Mouse (Mus musculus) layer of hippocampus, adult 2 months (tissue): Measurements from ENCODE around the gene Tnnt1. TPM values are rescaled to one million over a fixed set of nuclear protein-coding genes. Genes with fewer than 3 reads are reported as not detected.

Experiments
- DNase-seq, 2 experiments: peaks; one replicate each; pipeline ENCODE4 v3.0.0; 2022; ENCODE audit warnings: low spot score in 2 of 2
- H3K27ac ChIP-seq: fragments of 200-600 bp; 2 replicates; pipeline ENCODE4 v1.8.1; 2022
- H3K4me3 ChIP-seq: fragments of 200-600 bp; 2 replicates; pipeline ENCODE4 v1.8.1; 2022; ENCODE audit warnings: mild to moderate bottlenecking
- CTCF ChIP-seq: fragments of 200-600 bp; conservative IDR thresholded peaks from 2 replicates; pipeline ENCODE4 v1.8.1; 2022; ENCODE audit warnings: antibody characterized with exemption, mild to moderate bottlenecking, moderate library complexity
- total RNA-seq, 2 experiments: library from RNA; stranded (reverse); gene quantifications; 2 replicates each; pipeline ENCODE4 v1.2.3; 2021

Gene Tnnt1
- total RNA-seq, 2 experiments from 2014 or later, result 1.7 to 4.0 TPM

DNA sequence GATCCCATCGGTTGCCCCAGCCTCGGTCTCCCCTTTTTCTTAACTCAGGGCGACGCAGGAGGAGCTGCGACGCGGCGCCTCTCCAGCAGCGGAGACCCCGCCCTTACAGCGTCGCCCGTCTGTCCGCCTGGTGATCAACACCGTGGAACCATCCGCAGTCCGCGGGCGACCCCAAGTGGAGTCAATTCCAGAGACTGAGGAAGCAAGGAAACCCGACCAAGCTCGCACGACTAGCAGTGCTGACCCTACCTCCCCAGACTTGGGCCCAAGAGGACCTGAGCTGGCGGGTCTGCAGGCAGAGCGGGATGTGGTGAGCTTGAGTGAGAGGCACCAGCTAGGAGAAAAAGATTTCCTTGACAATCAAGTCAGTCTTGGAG lies 45.0 kb downstream of the Tnnt1 start:
- Histone ChIP-seq H3K27ac (peak overlapping the region; percentile 15; the same call in 1 of the 2 replicates), H3K4me3 (peak overlapping the region; percentile 63)
- DNase-seq, result peak; percentile 89 to 93
- TF ChIP-seq CTCF, result peak; percentile 81

DNA sequence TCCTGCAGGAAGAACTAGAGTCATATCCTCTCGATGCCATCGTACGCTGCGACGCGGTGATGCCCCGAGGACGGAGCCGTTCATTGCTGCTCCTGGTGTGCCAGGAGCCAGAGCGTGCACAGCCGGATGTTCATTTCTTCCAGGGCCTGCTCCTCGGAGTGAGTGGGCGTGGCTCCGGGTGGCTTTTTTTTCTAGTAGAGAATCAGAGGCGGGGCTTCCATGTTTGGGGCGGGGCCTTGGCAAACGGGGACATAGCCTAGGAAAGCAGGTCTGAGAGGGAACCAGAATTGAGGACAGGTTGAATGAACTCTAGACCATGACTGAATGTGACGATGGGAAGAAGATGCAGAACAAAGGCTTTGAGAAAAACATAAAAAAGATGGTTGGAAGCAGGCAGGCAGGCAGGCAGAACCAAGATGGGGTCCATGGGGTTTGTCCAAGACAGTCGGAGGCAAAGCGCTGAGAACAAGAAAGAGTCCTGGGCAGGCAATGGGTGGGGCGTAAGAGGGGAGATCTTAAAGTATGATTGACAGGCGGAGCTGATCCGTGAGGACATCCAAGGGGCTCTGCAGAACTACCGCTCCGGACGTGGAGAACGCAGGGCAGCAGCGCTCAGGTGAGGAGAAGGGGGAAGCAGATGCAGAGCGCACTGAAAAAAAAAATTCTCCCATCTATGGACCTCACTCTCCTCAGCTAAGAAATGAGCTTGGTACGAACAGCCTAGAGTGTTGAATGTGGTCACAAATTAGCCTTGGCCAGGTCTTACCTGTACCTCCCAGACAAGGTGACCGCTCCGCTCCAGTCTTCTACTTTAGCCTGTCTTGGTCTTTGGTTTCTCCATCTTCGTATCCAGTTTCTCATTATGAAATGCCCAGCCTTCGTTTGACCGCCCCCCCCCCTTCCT lies 45.7 kb downstream of the Tnnt1 start:
- Histone ChIP-seq H3K27ac (peak overlapping the region; percentile 15; the same call in 1 of the 2 replicates), H3K4me3 (peak overlapping the region; percentile 63)
- no peak for TF ChIP-seq CTCF
- DNase-seq, result peak; percentile 51 to 59

DNA sequence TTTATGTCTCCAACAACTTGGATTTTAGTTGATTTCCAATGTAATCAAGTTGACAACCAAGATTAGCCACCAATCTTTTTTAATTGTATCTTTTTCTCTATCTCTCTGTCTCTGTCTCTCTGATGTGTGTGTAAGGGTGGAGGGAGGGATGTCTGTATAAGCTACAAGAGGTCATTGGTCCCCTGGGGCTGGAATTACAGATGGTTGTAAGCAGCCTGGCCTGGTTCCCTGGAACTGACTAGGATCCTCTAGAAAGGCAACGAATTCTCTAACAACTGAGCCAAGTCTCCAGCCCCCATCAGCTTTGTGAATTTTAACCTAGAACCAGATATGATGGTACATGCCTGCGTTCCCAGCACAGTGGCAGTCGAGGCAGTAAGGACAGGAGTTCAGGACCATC lies 48.4 kb downstream of the Tnnt1 start:
- TF ChIP-seq CTCF, result no peak
- H3K27ac ChIP-seq, result no peak overlapping the region
- no peak for DNase-seq
- no peak overlapping the region for H3K4me3 ChIP-seq

DNA sequence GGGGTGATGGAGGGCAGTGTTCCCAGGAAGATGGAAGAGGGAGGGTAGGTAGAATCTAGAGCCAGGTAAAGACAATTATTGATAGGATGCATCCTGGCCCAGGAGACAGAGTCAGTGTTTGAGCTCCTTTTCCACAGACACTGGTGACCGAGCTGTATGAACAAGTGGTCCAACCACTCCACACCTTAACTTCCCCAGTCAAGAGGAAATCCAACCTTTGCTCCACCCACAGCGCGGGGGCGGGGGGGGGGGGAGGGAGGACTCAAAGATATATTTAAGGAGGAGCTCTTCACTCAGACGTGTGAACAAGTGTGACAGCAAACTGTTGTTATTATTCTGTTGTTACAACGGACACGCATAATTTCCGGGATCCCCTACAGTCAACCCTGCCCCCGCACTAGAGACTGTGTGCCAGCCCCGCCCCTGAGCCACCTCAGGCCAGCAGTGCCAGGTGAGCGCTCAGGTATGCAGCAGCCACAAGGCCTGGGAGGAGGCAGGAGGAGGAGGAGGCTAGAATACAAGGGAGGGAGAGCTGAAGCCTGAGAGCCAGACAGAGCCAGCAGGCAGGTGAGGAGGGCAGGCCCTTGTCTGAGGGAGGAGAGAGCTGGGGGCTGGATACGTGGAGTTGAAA lies 51.9 kb downstream of the Tnnt1 start:
- DNase-seq, result no peak
- no peak overlapping the region for H3K4me3 ChIP-seq
- no peak for TF ChIP-seq CTCF
- no peak overlapping the region for H3K27ac ChIP-seq

DNA sequence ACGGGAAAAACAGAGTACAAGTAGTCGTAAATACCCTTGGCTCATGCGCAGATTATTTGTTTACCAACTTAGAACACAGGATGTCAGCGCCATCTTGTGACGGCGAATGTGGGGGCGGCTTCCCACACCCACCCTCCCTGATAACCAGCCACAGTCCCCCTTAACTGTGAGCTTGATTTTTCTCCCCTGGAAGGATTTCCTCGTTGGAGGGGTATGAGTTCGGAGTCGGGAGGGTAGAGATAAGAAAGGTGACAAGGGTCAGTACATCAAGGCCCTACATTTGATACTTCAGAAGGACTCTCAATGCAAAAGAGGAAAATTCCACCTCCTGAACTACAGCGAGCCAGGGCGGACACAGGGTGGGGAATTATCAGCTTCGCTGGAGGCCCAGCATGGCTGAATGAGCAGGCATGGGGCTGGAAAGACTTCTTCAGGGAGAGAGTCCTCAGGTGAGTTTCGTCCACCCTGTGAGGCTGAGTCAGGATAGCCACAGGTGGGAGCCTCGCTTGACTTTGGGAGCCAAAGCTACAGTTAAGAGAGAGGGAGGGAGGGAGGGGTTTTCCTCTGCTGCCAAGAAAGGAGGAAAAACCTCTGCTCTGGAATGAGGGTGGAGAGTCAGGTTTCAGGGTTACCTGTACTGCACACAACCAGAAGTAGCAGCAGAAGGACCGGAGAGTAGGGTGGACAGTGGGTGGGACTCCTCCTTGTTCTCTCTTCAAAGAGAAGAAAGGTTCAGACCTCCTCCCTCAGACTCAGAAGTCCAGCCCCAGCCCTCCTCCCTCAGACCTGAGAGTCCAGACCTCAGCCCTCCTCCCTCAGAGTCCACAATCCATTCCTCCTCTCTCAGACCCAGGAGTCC lies 55.4 kb downstream of the Tnnt1 start, which contains the start of gene Eps8l1:
Eps8l1 (plus strand) TSS at position 99 of the 859 bp plus-strand sequence.
- H3K27ac ChIP-seq, result peak within 1 kb of the TSS; percentile 65
- H3K4me3 ChIP-seq, result peak within 1 kb of the TSS; percentile 40
- DNase-seq, result no peak
- no peak for TF ChIP-seq CTCF

Other genes starting within 250 kb of the Tnnt1 start
- gene Ncr1, start 178.7 kb downstream of the Tnnt1 start, total RNA-seq, result not detected
- not detected for gene Gp6, start 118.6 kb downstream of the Tnnt1 start, total RNA-seq
- gene Rdh13, start 70.7 kb downstream of the Tnnt1 start, total RNA-seq, result 10 to 100 TPM; 25.2 to 28.4 TPM
- gene Eps8l1, start 55.7 kb downstream of the Tnnt1 start, total RNA-seq, result 1 to 10 TPM; 7.8 to 8.9 TPM
- 100 to 1,000 TPM; 157 to 161 TPM for gene Ppp1r12c, start 14.7 kb downstream of the Tnnt1 start, total RNA-seq
- gene Tnni3, start 7.8 kb upstream of the Tnnt1 start, total RNA-seq, result under 1 TPM in 1 of 2 experiments, not detected in 1; 0.64 TPM
- under 1 TPM; 0.47 to 0.64 TPM for gene Dnaaf3, start 16.1 kb upstream of the Tnnt1 start, total RNA-seq
- 100 to 1,000 TPM; 199 to 217 TPM for gene Syt5, start 31.2 kb upstream of the Tnnt1 start, total RNA-seq
- gene Ptprh, start 87.7 kb upstream of the Tnnt1 start, total RNA-seq, result under 1 TPM; 0.18 to 0.22 TPM
- 10 to 100 TPM; 17.8 to 21.8 TPM for gene Tmem86b, start 115.0 kb upstream of the Tnnt1 start, total RNA-seq
- gene Ppp6r1, start 142.6 kb upstream of the Tnnt1 start, total RNA-seq, result 100 to 1,000 TPM; 133 to 134 TPM
- 10 to 100 TPM; 82.1 to 92.1 TPM for gene Hspbp1, start 168.7 kb upstream of the Tnnt1 start, total RNA-seq
- gene Brsk1, start 174.2 kb upstream of the Tnnt1 start, total RNA-seq, result 100 to 1,000 TPM; 334 to 355 TPM
- under 1 TPM in 1 of 2 experiments, not detected in 1; 0.13 TPM for gene Tmem150b, start 208.9 kb upstream of the Tnnt1 start, total RNA-seq
- 10 to 100 TPM; 25.2 to 37.6 TPM for gene Kmt5c, start 223.7 kb upstream of the Tnnt1 start, total RNA-seq
- gene Cox6b2, start 236.7 kb upstream of the Tnnt1 start, total RNA-seq, result 1 to 10 TPM; 1.3 to 3.8 TPM